Mouse (Mus musculus) liver, embryonic 14.5 days (tissue): ENCODE data around the gene Cbfb. TPM values are rescaled to one million over a fixed set of nuclear protein-coding genes. Genes with fewer than 3 reads are reported as not detected.

ENCODE experiments used
- ATAC-seq: fragments of 200-750 bp; cut with Nextera tagmentation; 2 replicates; pipeline ENCODE4 v1.8.0; 2017; ENCODE audit warnings: moderate number of reproducible peaks, mild to moderate bottlenecking, moderate library complexity; ENCODE audit not compliant: insufficient read depth
- DNase-seq, 3 experiments: peaks; one replicate each; pipeline ENCODE4 v3.0.0-alpha.2; 2012 to 2013; ENCODE audit warnings: low read depth in 3 of 3, low spot score in 3 of 3
- H3K27ac ChIP-seq: fragments of 300-500 bp; sonication (generic); 2 replicates; pipeline ENCODE4 v1.5.1; 2014; ENCODE audit warnings: moderate library complexity, mild to moderate bottlenecking, control low read depth, inconsistent platforms
- H3K27me3 ChIP-seq: fragments of 300-500 bp; sonication (generic); 2 replicates; pipeline ENCODE4 v1.6.1; 2014; ENCODE audit warnings: mild to moderate bottlenecking, low read length, moderate library complexity; ENCODE audit not compliant: control insufficient read depth, insufficient read depth
- H3K36me3 ChIP-seq: fragments of 300-500 bp; sonication (generic); replicated peaks from 2 replicates; pipeline ENCODE4 v1.6.1; 2014; ENCODE audit warnings: low read depth; ENCODE audit not compliant: control insufficient read depth, insufficient read depth
- H3K4me1 ChIP-seq, 2 experiments: fragments of 200-500 bp in 1 of 2; fragments of 300-500 bp in 1 of 2; sonication (generic) in 1 of 2; replicated peaks; 2 replicates each; pipeline ENCODE4 v1.6.1; 2012 to 2014; ENCODE audit warnings: antibody characterized with exemption in 1 of 2, inconsistent platforms in 1 of 2, low read length in 1 of 2; ENCODE audit not compliant: control insufficient read depth in 2 of 2, insufficient read depth in 2 of 2
- H3K4me2 ChIP-seq: fragments of 300-500 bp; sonication (generic); 2 replicates; pipeline ENCODE4 v1.6.1; 2014; ENCODE audit warnings: low read depth, mild to moderate bottlenecking, control low read depth, moderate library complexity
- H3K4me3 ChIP-seq, 2 experiments: fragments of 200-500 bp in 1 of 2; fragments of 300-500 bp in 1 of 2; sonication (generic) in 1 of 2; 2 replicates each; pipeline ENCODE4 v1.5.1; 2012 to 2014; ENCODE audit warnings: low read depth in 2 of 2, low read length in 2 of 2, mild to moderate bottlenecking in 2 of 2, control low read depth in 1 of 2, inconsistent platforms in 1 of 2, moderate library complexity in 1 of 2; ENCODE audit not compliant: insufficient read depth in 1 of 2
- H3K9ac ChIP-seq: fragments of 300-500 bp; sonication (generic); replicated peaks from 2 replicates; pipeline ENCODE4 v1.6.1; 2014; ENCODE audit warnings: mild to moderate bottlenecking, control low read depth, moderate library complexity
- H3K9me3 ChIP-seq: fragments of 300-500 bp; sonication (generic); 2 replicates; pipeline ENCODE4 v1.6.1; 2016; ENCODE audit warnings: low read length, mixed read lengths; ENCODE audit not compliant: control insufficient read depth
- CTCF ChIP-seq: IDR thresholded peaks from 2 replicates; pipeline ENCODE4 v1.5.1; 2016; ENCODE audit warnings: antibody characterized with exemption, low read depth, control low read depth
- EP300 ChIP-seq: IDR thresholded peaks from 2 replicates; pipeline ENCODE4 v1.6.1; 2016; ENCODE audit warnings: antibody characterized with exemption, low read depth
- WGBS: fragments of 180-500 bp; shearing (Covaris S2); extraction: QIAGEN DNeasy Blood & Tissue Kit; methylation state at CpG from one replicate; pipeline ENCODE4 v1.1.7; 2014; ENCODE audit not compliant: insufficient replicate concordance; 5-methylcytosine and 5-hydroxymethylcytosine counted together
- polyA plus RNA-seq, 2 experiments: library from polyadenylated mRNA; depleted of rRNA in 1 of 2; stranded (reverse) in 1 of 2; unstranded in 1 of 2; fragments of >200 nt; fragmentation: Nextera tagmentation in 1 of 2; extraction: Ambion mirVana in 1 of 2; gene quantifications; 2 replicates each; pipeline versions ENCODE4 v1.2.1 to v1.2.3; 2012 to 2014

Gene Cbfb
- polyA plus RNA-seq, 2 experiments: 5.8 to 7.5 TPM

GRCm38 (mm10) chr8:105223850-105224249 is 53.4 kb downstream of the Cbfb start:
- no peak for DNase-seq
- no peaks in the 10 kb centered on the region for H3K9me3 ChIP-seq
- 72% methylated on average over 7 of the region's 7 CpGs for WGBS
- peak overlapping the region; percentile 94; the same call in 1 of the 2 replicates for H3K4me2 ChIP-seq
- TF ChIP-seq EP300 (no peak), CTCF (no peak)
- peaks cover 3 to 14% of the 10 kb centered on the region in 2 experiments for H3K4me1 ChIP-seq
- no peak overlapping the region for H3K4me3 ChIP-seq
- H3K27ac ChIP-seq: no peak overlapping the region
- no peaks in the 10 kb centered on the region for H3K36me3 ChIP-seq
- H3K9ac ChIP-seq: no peak overlapping the region; the same call in 1 of the 2 replicates
- no peaks in the 10 kb centered on the region for H3K27me3 ChIP-seq
- ATAC-seq: no peak

- peak; percentile 93 for ATAC-seq
Observed at GRCm38 (mm10) chr8:105224413-105225271, 54.2 kb downstream of the Cbfb start, which contains the start of gene D230025D16Rik. TSS of gene D230025D16Rik (plus strand) at chr8:105225145.

DNA sequence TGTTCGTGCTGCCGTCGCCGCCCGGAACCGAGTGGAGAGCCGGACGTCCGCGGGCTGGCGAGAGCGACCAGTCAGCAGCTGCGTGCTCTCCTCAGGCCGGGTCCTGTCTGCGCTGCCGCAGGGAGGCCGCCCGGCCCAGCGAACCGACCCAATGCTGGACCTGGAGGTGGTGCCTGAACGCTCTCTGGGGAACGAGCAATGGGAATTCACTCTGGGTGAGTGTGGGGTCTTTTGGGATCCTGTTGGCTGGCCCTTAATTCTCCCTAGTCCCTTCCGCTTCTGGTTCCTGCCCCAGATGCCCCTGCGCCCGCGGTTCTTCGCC is 54.8 kb downstream of the Cbfb start:
- DNase-seq (no peak), ATAC-seq (no peak; the same call in 1 of the 2 replicates)
- H3K4me1 ChIP-seq: peaks cover 3 to 14% of the 10 kb centered on the region in 2 experiments
- no peaks in the 10 kb centered on the region for H3K27me3 ChIP-seq
- 0% methylated on average over 27 of the region's 27 CpGs for WGBS
- H3K4me3 ChIP-seq: peak overlapping the region; percentile 94 to 99
- no peak for TF ChIP-seq EP300
- TF ChIP-seq CTCF: no peak
- H3K4me2 ChIP-seq: peak overlapping the region; percentile 94
- no peaks in the 10 kb centered on the region; the same call in 1 of the 2 replicates for H3K36me3 ChIP-seq
- peak overlapping the region; percentile 85 for H3K27ac ChIP-seq
- peak overlapping the region; percentile 97 for H3K9ac ChIP-seq
- H3K9me3 ChIP-seq: no peaks in the 10 kb centered on the region

More at GRCm38 (mm10) chr8:105224413-105225271, 54.2 kb downstream of the Cbfb start, which contains the start of gene D230025D16Rik:
- Histone ChIP-seq H3K9me3 (no peaks in the 10 kb centered on the region), H3K4me1 (peaks cover 3 to 14% of the 10 kb centered on the region in 2 experiments), H3K27ac (peak within 1 kb of the TSS; percentile 85), H3K36me3 (no peaks in the 10 kb centered on the region; the same call in 1 of the 2 replicates), H3K9ac (peak within 1 kb of the TSS; percentile 97), H3K27me3 (no peaks in the 10 kb centered on the region), H3K4me2 (peak within 1 kb of the TSS; percentile 94), H3K4me3 (peak within 1 kb of the TSS; percentile 94 to 99)
- WGBS: 5% methylated on average over 34 of the region's 34 CpGs
- peak; percentile 85 to 87 (median 85) for DNase-seq
- TF ChIP-seq CTCF (0 out of 2 replicates have a peak, but pooled peaks have one; percentile 1), EP300 (no peak)

DNA sequence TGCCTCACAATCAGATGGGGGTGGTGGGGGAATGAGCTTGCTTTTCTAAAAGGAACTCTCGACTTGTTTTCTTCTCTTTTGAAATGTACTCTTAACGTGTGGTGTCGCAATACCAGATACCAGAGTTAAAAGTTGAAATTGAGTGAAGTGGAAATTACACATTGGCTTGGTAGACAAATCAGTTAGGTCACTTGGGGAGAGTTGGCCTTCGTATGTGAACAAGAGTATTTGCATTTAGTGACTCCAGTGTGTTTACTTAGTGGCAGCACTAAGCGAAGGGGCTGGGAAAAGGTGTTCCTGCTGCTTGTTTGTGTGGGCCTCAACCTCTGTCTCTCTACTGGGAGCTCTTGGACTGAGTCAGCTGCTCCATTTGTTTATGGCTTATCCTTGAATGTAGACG is 55.4 kb downstream of the Cbfb start:
- 16% methylated on average over 6 of the region's 6 CpGs for WGBS
- peak in 2 of 3 experiments; percentile 9 to 38 for DNase-seq
- Histone ChIP-seq H3K27ac (peak overlapping the region; percentile 85), H3K4me3 (peak overlapping the region; percentile 94 to 99), H3K4me2 (peak overlapping the region; percentile 94), H3K9ac (peak overlapping the region; percentile 97), H3K9me3 (no peaks in the 10 kb centered on the region), H3K27me3 (no peaks in the 10 kb centered on the region), H3K4me1 (peaks cover 3 to 14% of the 10 kb centered on the region in 2 experiments), H3K36me3 (no peaks in the 10 kb centered on the region; the same call in 1 of the 2 replicates)
- ATAC-seq: no peak
- TF ChIP-seq EP300: no peak
- TF ChIP-seq CTCF: no peak
